Mouse (Mus musculus) frontal cortex, postnatal 25 days (tissue): Measurements from ENCODE around the gene Carmil1.
"Not testable (repeated sequence)": the region's sequence is repeated elsewhere in the genome, so short reads cannot be mapped to it uniquely, and the experiment has no call there.

Source experiments
- DNase-seq, 2 experiments: peaks; one replicate each; pipeline ENCODE4 v3.0.0; 2022; ENCODE audit warnings: low spot score in 2 of 2

The Carmil1 gene

GRCm38 (mm10) chr13:24152610-24153009 is 128.0 kb downstream of the Carmil1 start:
- DNase-seq: no peak

DNA sequence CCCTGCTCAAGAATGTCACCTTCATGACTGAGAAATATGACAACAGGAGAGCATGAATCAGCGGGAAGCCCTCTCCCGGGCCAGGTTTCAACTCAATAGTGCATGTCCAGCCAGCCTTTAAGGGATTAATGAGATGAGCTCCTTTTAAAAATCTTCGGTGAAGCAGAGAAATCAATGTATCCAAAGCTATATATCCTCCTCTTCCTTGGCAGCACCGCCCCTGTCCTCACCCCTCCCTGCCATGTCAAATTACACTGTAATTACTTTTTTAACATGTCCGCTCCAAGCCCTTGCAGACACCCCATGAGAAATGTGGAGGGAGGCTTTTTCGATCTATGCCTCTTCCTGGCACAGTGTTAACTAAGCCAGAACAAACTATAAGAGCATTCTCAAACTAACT is 129.3 kb downstream of the Carmil1 start:
- no peak for DNase-seq

DNA sequence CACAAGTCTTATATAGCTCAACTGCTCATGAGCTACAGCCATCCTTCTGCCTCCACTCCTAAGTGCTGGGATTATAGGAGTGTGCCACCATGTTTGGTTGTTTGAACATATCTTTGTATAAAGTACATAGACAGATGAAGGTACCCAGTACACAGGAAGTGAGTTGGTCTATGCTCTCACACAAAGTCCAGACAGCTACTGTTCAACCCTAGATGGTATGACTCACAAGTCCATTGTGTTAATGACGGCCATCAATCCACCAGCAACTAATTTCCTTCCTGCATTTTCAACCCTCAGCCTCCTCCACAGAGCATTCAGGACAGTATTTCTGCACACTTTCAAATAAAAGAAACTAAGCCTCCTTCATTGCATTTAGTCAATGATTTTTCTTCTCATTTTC is 132.0 kb downstream of the Carmil1 start:
- no peak for DNase-seq

GRCm38 (mm10) chr13:24147006-24147405 is 133.6 kb downstream of the Carmil1 start:
- no peak for DNase-seq

GRCm38 (mm10) chr13:24146541-24146940 is 134.1 kb downstream of the Carmil1 start:
- DNase-seq: no peak

GRCm38 (mm10) chr13:24144858-24145257 is 135.7 kb downstream of the Carmil1 start:
- DNase-seq: no peak

DNA sequence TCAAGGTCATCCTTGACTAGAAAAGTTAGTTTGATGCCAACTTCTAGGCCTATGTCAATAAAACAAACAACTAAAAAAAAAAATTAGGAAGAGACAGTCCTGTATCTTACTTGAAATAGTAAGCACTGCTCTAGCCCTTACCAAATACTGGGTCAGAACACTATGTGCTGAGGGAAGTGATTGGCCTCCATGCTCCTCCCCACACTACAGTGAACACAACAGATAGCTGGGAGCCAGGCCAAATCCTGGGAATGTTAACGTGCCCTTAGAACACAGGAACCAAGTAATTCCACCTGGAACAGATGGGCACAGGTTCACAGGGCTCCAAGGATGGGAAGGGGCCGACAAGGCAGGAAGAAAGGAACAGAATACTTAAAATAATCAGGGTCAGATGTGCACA is 136.5 kb downstream of the Carmil1 start:
- DNase-seq: no peak

DNA sequence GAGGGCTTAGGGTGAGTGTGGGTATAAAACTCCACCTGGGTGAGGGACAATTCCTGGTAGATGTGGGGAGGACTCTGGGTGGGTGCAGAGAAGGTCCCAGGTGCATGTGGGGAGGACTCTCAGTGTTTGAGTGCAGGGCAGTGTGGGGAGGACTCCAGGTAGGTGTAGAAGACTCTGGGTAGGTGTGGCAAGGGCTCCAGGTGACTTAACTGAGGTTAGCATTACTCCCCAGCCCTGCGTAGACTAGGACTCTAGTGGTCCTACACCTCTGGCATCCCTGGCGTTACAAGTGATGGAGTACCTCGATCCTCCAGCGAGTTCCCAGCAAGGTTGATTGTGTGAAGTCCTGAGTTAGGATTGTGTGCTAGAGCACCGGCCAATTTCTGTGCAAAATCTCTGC is 143.8 kb downstream of the Carmil1 start:
- DNase-seq: no peak

- no peak for DNase-seq
These were observed 145.0 kb downstream of the Carmil1 start for GRCm38 (mm10) chr13:24135282-24136230.

DNA sequence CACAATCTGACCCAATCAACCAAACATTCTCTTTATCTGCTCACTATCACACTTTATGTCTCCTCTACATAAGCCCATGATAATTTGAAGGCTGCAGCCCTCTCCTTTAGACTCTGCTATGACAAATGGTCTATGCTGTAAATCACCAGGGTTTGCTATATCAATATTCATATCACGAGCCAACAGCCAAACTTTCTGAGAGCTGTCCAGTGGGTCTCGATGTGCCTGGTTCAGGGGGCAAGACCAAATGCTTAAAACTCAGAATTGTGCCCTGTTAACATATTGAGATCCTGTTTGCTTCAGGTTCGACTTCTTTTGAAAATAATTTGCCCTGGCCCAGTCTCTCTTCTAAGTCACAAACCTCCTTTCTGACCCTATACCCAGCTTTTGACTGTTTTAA is 147.7 kb downstream of the Carmil1 start:
- DNase-seq: no peak

DNA sequence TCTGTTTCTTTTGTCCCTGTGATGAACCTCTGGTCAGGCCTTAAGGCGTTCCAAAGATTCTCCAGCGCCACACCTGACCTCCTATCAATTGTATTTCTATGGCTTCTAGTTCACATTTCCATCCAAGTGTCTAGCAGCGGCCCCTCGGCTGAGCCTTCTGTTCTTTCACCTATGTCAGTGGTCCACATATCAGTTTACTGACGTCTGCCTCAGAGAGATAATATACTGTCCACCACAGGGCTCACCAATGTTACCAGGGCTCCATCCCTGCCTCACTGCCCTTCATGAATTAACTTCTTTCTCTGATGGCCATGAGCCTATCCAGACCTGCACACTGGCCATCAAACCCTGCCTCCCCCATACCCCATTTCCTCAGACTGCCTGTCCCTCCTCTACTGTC is 149.3 kb downstream of the Carmil1 start:
- DNase-seq: no peak

DNA sequence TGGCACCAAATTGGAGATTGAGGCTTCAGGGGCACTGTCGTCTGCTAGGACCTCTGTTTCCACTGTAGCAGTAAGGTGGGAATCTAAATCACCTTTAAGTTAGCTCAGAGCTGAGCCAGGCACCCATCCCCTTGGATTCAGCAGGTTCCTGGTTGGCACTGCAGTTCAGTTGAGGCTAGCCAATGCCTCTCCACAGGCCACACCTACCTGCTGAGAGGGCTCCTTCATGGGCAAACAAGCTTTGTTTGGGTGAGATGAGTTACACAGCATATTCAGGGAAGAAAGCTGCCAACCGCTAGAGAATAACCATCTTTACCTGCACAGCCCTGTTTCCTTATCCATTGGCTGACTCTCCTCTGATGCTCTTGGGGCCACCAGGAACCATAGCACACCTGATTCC is 149.9 kb downstream of the Carmil1 start:
- DNase-seq: no peak

GRCm38 (mm10) chr13:24128731-24129130 is 151.9 kb downstream of the Carmil1 start:
- no peak for DNase-seq

GRCm38 (mm10) chr13:24125865-24126264 is 154.7 kb downstream of the Carmil1 start:
- no peak for DNase-seq

GRCm38 (mm10) chr13:24117181-24117812 is 163.3 kb downstream of the Carmil1 start:
- DNase-seq: no peak

DNA sequence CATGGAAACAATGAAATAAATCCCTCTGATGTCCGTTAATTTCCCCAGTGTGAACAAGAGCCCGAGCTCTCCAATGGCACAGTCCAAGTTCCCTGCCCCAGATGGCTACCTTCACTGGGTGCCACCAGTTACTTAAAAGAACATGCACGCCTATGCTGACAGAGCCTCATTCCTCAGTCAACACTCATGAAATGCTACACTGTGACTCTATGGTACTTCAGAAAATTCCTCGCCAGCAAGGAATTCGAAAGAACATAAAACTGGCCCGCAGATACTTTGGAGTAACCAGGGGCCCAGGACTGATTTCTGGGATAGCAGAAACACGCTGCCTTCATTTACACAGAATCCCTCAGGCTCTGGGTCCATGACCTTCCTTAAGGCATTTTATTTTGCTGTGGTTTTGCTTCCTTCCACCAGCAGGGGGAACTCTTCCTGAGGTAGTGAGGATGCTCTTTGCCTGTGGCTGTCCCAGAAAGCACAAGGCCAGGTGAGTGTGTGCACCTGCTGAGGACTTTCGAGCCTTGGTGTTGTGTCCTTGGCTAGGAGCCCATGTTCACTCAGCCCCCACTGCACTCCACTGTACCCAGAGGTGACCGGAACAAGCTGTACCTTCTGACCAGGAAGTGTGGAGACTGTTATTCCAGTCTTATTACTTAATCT is 167.8 kb downstream of the Carmil1 start:
- peak in 1 of 2 experiments; percentile 48 for DNase-seq

GRCm38 (mm10) chr13:24110329-24110728 is 170.3 kb downstream of the Carmil1 start:
- DNase-seq: no peak

DNA sequence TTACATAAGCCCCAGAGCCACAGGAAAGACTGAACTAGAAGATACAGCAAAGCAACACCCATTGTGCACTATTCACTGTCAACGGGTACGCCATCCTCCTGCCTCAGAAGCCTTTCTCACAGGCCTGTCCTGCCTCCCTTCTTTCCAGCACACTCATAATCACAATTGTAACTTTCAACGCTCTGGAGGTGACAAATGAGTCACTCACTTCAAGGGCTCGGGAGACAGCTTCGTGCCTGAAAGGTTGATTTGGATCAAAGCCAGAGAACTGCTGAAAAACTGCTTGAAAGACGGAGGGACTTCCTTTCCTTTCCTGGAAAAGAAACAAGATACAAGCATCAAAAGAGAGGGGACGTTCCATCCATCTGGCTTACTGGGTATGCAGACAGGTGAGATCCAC is 172.3 kb downstream of the Carmil1 start:
- no peak for DNase-seq

DNA sequence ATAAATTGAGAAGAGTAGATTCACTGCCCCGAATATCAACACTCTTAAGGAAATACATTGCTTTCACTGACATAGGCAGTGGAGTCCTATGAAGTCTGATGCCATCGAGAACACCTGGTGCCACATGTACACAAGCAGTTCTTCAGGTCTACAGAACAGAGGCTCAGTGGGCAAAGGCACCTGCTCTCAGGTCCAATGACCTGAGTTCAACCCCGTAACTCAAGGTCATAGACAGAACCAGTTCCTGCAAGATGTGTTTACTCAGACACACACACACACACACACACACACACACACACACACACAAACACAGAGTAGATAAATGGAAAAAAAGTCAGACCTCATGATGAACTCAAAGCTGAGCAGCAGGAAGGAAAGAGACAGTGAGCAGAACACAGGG is 173.5 kb downstream of the Carmil1 start:
- no peak for DNase-seq

DNA sequence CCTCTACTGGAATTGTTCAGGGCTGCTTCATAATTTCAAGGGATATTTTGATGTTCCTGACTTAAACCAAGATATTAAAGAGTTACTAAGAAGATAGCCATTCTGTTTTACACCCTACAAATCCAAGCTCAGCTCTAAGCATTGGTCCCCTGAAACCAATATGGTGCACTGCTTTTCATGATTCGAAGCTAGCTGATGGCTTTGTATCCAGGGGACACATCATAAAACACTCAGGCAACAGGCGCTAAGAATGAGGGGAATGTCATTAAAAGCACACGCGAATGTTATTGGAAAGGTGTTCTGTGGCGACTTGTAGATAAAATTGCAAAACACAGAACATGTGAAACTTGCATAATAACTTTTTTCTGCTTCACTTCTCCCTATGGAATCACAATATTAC is 174.8 kb downstream of the Carmil1 start:
- no peak for DNase-seq

DNA sequence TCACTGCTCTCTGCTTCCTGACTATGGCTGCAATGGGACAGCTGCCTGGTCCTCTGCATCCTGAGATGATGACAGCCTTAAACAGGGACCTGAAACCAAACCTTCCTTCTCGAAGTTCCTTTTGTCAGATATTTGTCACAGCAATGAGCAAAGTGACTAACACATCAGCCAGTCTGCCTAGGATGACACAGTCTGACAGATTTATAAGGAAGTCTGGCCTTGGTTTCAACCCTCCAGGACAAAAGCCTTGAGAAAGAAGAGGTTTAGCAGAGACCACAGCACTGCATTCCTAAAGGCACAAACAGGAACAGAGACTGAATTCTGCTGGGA is 175.3 kb downstream of the Carmil1 start:
- no peak for DNase-seq

DNA sequence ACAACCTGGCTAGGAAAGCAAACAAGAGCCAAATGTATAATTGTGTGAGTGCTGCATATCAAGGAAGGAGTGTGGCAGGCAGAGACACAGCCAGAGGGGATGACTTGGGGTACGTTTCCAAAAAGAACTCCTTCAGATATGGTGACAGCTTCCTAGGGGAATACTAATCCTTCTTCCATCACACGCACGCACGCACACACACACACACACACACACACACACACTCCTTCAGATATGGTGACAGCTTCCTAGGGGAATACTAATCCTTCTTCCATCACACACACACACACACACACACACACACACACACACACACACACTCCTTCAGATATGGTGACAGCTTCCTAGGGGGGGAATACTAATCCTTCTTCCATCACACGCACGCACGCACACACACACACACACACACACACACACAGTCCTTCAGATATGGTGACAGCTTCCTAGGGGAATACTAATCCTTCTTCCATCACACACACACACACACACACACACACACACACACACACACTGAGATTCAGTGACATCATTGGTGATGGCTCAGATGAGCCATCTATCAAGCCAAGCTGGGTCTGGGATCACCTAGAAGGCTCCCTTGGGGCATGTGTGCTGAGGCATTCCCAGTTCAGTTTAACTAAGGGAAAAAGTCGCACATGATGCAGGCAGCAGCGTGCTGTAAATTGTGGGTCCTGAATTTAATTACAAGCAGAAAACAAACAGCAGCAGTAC is 175.8 kb downstream of the Carmil1 start:
- DNase-seq: not testable (repeated sequence)
